Mouse (Mus musculus) liver, postnatal 0 days (tissue): ENCODE measurements around the gene Sos2. TPM values are rescaled to one million over a fixed set of nuclear protein-coding genes. Genes with fewer than 3 reads are reported as not detected.
A peak's percentile ranks its signal among the peaks of the same experiment; 100 is the strongest.

ENCODE experiments used
- ATAC-seq: fragments of 200-750 bp; cut with Nextera tagmentation; 2 replicates; pipeline ENCODE4 v1.8.0; 2017; ENCODE audit warnings: mild to moderate bottlenecking, moderate library complexity
- DNase-seq: peaks from one replicate; pipeline ENCODE4 v3.0.0-alpha.2; 2016
- H3K27ac ChIP-seq: fragments of 300-500 bp; sonication (generic); 2 replicates; pipeline ENCODE4 v1.5.1; 2014; ENCODE audit warnings: antibody characterized with exemption, moderate library complexity, mild to moderate bottlenecking, low read depth
- H3K27me3 ChIP-seq: fragments of 300-500 bp; sonication (generic); 2 replicates; pipeline ENCODE4 v1.6.1; 2014; ENCODE audit warnings: low read length, control low read depth, mixed read lengths; ENCODE audit not compliant: insufficient read depth
- H3K36me3 ChIP-seq: fragments of 300-500 bp; sonication (generic); replicated peaks from 2 replicates; pipeline ENCODE4 v1.6.1; 2014; ENCODE audit warnings: mild to moderate bottlenecking, control low read depth, low read length, moderate library complexity, mixed read lengths; ENCODE audit not compliant: insufficient read depth
- H3K4me1 ChIP-seq: fragments of 300-500 bp; sonication (generic); 2 replicates; pipeline ENCODE4 v1.6.1; 2014; ENCODE audit warnings: antibody characterized with exemption, mild to moderate bottlenecking, control low read depth; ENCODE audit not compliant: insufficient read depth
- H3K4me2 ChIP-seq: fragments of 300-500 bp; sonication (generic); 2 replicates; pipeline ENCODE4 v1.6.1; 2014; ENCODE audit warnings: low read depth, mild to moderate bottlenecking, low read length, moderate library complexity, mixed read lengths
- H3K4me3 ChIP-seq: fragments of 300-500 bp; sonication (generic); 2 replicates; pipeline ENCODE4 v1.5.1; 2014; ENCODE audit warnings: low read depth, low read length
- H3K9ac ChIP-seq: fragments of 300-500 bp; sonication (generic); replicated peaks from 2 replicates; pipeline ENCODE4 v1.6.1; 2014; ENCODE audit warnings: mild to moderate bottlenecking, moderate library complexity
- H3K9me3 ChIP-seq: fragments of 300-500 bp; sonication (generic); 2 replicates; pipeline ENCODE4 v1.6.1; 2016; ENCODE audit warnings: mild to moderate bottlenecking, control low read depth, low read length, mixed read lengths
- CTCF ChIP-seq: sonication (generic); IDR thresholded peaks from 2 replicates; pipeline ENCODE4 v1.5.1; 2016; ENCODE audit warnings: antibody characterized with exemption, low read depth
- EP300 ChIP-seq: IDR thresholded peaks from 2 replicates; pipeline ENCODE4 v1.6.1; 2016; ENCODE audit warnings: antibody characterized with exemption, low read depth, mild to moderate bottlenecking
- WGBS: fragments of 180-500 bp; shearing (Covaris S2); extraction: QIAGEN DNeasy Blood & Tissue Kit; methylation state at CpG from one replicate; pipeline ENCODE4 v1.1.7; 2014; ENCODE audit not compliant: insufficient replicate concordance; 5-methylcytosine and 5-hydroxymethylcytosine counted together
- polyA plus RNA-seq: library from polyadenylated mRNA; unstranded; fragments of >200 nt; fragmentation: Nextera tagmentation; extraction: Ambion mirVana; gene quantifications from 2 replicates; pipeline ENCODE4 v1.2.1, GENCODE M21; 2015

Sos2 gene
- polyA plus RNA-seq, 1 experiment from 2014 or later, result 3.5 TPM

- H3K27me3 ChIP-seq, result no peaks in the 10 kb centered on the region
- 88% methylated on average over 2 of the region's 2 CpGs for WGBS
- no peak overlapping the region for H3K4me3 ChIP-seq
- TF ChIP-seq CTCF (no peak), EP300 (no peak)
- no peaks in the 10 kb centered on the region for H3K4me1 ChIP-seq
- H3K4me2 ChIP-seq, result no peak overlapping the region
- no peak overlapping the region for H3K27ac ChIP-seq
- no peak overlapping the region for H3K9ac ChIP-seq
- DNase-seq (no peak), ATAC-seq (no peak)
- no peaks in the 10 kb centered on the region for H3K9me3 ChIP-seq
- H3K36me3 ChIP-seq, result peaks cover 34% of the 10 kb centered on the region
Measured at GRCm38 (mm10) chr12:69604367-69604766, 77.3 kb downstream of the Sos2 start.

DNA sequence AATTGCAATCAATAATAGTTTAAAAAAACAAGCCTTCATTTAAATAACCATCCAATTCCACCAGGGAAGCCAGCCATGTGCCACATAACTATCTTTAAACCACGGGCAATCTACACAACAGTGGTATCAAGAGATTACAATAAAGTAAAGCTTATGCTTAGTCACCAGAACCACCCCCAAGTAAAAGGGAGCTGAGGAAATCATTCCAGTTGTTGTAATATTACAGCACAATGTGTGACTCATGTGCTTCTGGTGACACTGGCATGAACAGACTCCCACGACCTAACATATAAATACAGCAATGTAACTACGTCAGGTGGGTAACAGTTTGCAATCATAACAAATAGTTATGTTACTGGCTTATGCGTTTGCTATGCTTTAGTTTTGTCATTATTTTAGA is 84.2 kb downstream of the Sos2 start:
- Histone ChIP-seq H3K27me3 (no peaks in the 10 kb centered on the region), H3K9ac (no peak overlapping the region), H3K4me2 (no peak overlapping the region), H3K27ac (no peak overlapping the region), H3K36me3 (peaks cover 15% of the 10 kb centered on the region), H3K4me3 (no peak overlapping the region), H3K4me1 (no peaks in the 10 kb centered on the region), H3K9me3 (no peaks in the 10 kb centered on the region)
- TF ChIP-seq CTCF (no peak), EP300 (no peak)
- no peak for DNase-seq
- ATAC-seq, result no peak
- 75% methylated on average over 4 of the region's 4 CpGs for WGBS

- H3K9ac ChIP-seq, result no peak overlapping the region
- 78% methylated on average over 5 of the region's 5 CpGs for WGBS
- H3K4me2 ChIP-seq, result no peak overlapping the region
- no peaks in the 10 kb centered on the region for H3K27me3 ChIP-seq
- ATAC-seq (no peak), DNase-seq (no peak)
- no peak for TF ChIP-seq EP300
- TF ChIP-seq CTCF, result no peak
- H3K4me1 ChIP-seq, result no peaks in the 10 kb centered on the region
- peaks cover 17% of the 10 kb centered on the region for H3K36me3 ChIP-seq
- H3K9me3 ChIP-seq, result no peaks in the 10 kb centered on the region
- H3K4me3 ChIP-seq, result no peak overlapping the region
- no peak overlapping the region for H3K27ac ChIP-seq
Measured at GRCm38 (mm10) chr12:69593130-69593529, 88.5 kb downstream of the Sos2 start.

GRCm38 (mm10) chr12:69583270-69583629 is 98.4 kb downstream of the Sos2 start:
- TF ChIP-seq EP300, result no peak
- no peak for TF ChIP-seq CTCF
- DNase-seq, result no peak
- H3K27ac ChIP-seq, result peak overlapping the region; percentile 53
- H3K27me3 ChIP-seq, result no peaks in the 10 kb centered on the region
- peaks cover 10% of the 10 kb centered on the region for H3K4me1 ChIP-seq
- peak overlapping the region; percentile 81; the same call in 1 of the 2 replicates for H3K9ac ChIP-seq
- no peaks in the 10 kb centered on the region for H3K9me3 ChIP-seq
- H3K4me2 ChIP-seq, result peak overlapping the region; percentile 98
- peak; percentile 10; the same call in 1 of the 2 replicates for ATAC-seq
- H3K36me3 ChIP-seq, result peaks cover 31% of the 10 kb centered on the region
- WGBS, result 44% methylated on average over 5 of the region's 5 CpGs
- peak overlapping the region; percentile 89 for H3K4me3 ChIP-seq

- peaks cover 32% of the 10 kb centered on the region for H3K36me3 ChIP-seq
- no peaks in the 10 kb centered on the region for H3K9me3 ChIP-seq
- WGBS, result 2% methylated on average over 56 of the region's 56 CpGs
- H3K4me2 ChIP-seq, result peak within 1 kb of the TSS; percentile 98
- DNase-seq, result peak; percentile 92
- peak within 1 kb of the TSS; percentile 53 for H3K27ac ChIP-seq
- TF ChIP-seq CTCF, result 0 out of 2 replicates have a peak, but pooled peaks have one; percentile 1
- no peak for TF ChIP-seq EP300
- peak within 1 kb of the TSS; percentile 89 for H3K4me3 ChIP-seq
- H3K4me1 ChIP-seq, result peaks cover 10% of the 10 kb centered on the region
- peak; percentile 99 for ATAC-seq
- H3K9ac ChIP-seq, result peak within 1 kb of the TSS; percentile 81
- H3K27me3 ChIP-seq, result no peaks in the 10 kb centered on the region
Measured at GRCm38 (mm10) chr12:69582613-69583269, 98.9 kb downstream of the Sos2 start, which contains the start of gene Vcpkmt. TSS of gene Vcpkmt (minus strand) at chr12:69583028.

GRCm38 (mm10) chr12:69582216-69582612 is 99.4 kb downstream of the Sos2 start:
- Histone ChIP-seq H3K4me2 (peak overlapping the region; percentile 98), H3K27ac (peak overlapping the region; percentile 53; the same call in 1 of the 2 replicates), H3K4me3 (peak overlapping the region; percentile 89), H3K27me3 (no peaks in the 10 kb centered on the region), H3K9me3 (no peaks in the 10 kb centered on the region), H3K4me1 (peaks cover 10% of the 10 kb centered on the region), H3K36me3 (peaks cover 36% of the 10 kb centered on the region), H3K9ac (peak overlapping the region; percentile 81)
- 17% methylated on average over 9 of the region's 9 CpGs for WGBS
- DNase-seq (no peak), ATAC-seq (no peak)
- TF ChIP-seq EP300, result no peak
- no peak for TF ChIP-seq CTCF
